Mouse (Mus musculus): ENCODE measurements around the gene Cyp2c23.

DNA sequence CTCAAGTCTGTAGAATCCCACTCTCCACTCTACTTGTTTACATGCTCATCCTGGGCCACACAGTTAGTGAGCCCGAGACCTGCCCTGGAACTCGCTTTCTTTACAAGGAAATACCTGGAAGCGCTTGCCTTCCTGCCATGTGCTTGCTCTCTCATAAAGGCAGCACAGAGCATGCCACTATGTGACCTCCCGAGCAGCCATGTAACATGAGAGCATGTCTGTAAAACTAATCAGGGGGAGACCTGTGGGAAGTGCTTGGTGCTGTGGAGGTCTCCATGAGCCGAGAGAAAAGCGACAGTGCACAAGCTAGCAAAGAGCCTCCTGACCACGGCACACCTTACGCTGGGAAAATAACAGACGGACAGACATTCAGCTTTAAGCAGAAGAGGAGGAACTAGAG is 47.4 kb upstream of the Cyp2c23 start:
- TF ChIP-seq POLR2A (IDR thresholded peaks at IDR 0.05; ENCODE audit: borderline replicate concordance, extremely low read depth, insufficient read depth, insufficient read length, poor library complexity, severe bottlenecking) (no peak), CTCF (IDR thresholded peaks at IDR 0.05; ENCODE audit: borderline replicate concordance, extremely low read depth, insufficient read depth, insufficient read length) (no peak)
